Mouse (Mus musculus): Measurements from ENCODE around the gene Ifnl3.
"Not testable (repeated sequence)": the region's sequence is repeated elsewhere in the genome, so short reads cannot be mapped to it uniquely, and the experiment has no call there.

The Ifnl3 gene

GRCm38 (mm10) chr7:28522536-28522935, at the start of gene Ifnl3:
TSS of gene Ifnl3 (plus strand) at chr7:28522836.
- not testable (repeated sequence) for DNase-seq (ENCODE audit: low read depth, low spot score)

- DNase-seq (ENCODE audit: low read depth, low spot score): no peak
Observed at GRCm38 (mm10) chr7:28476191-28476590, 46.4 kb upstream of the Ifnl3 start.

- DNase-seq (ENCODE audit: low read depth, low spot score): no peak
Observed at GRCm38 (mm10) chr7:28477363-28477762, 45.3 kb upstream of the Ifnl3 start.

- no peak for DNase-seq (ENCODE audit: low read depth, low spot score)
Observed at GRCm38 (mm10) chr7:28478854-28479253, 43.8 kb upstream of the Ifnl3 start.

- DNase-seq (ENCODE audit: low read depth, low spot score): no peak
Observed at GRCm38 (mm10) chr7:28482854-28483253, 39.8 kb upstream of the Ifnl3 start.

GRCm38 (mm10) chr7:28484192-28484591, 38.4 kb upstream of the Ifnl3 start:
- no peak for DNase-seq (ENCODE audit: low read depth, low spot score)

GRCm38 (mm10) chr7:28488030-28488491, 34.6 kb upstream of the Ifnl3 start:
- no peak for DNase-seq (ENCODE audit: low read depth, low spot score)

GRCm38 (mm10) chr7:28490410-28490809, 32.2 kb upstream of the Ifnl3 start:
- DNase-seq (ENCODE audit: low read depth, low spot score): peak; percentile 74

- DNase-seq (ENCODE audit: low read depth, low spot score): no peak
Observed at GRCm38 (mm10) chr7:28490903-28491302, 31.7 kb upstream of the Ifnl3 start.

- DNase-seq (ENCODE audit: low read depth, low spot score): no peak
Observed at GRCm38 (mm10) chr7:28492310-28492709, 30.3 kb upstream of the Ifnl3 start.

GRCm38 (mm10) chr7:28495426-28495825, 27.2 kb upstream of the Ifnl3 start:
- DNase-seq (ENCODE audit: low read depth, low spot score): peak; percentile 74

- DNase-seq (ENCODE audit: low read depth, low spot score): no peak
Observed at GRCm38 (mm10) chr7:28505585-28505984, 17.1 kb upstream of the Ifnl3 start.

GRCm38 (mm10) chr7:28509121-28509520, 13.5 kb upstream of the Ifnl3 start:
- DNase-seq (ENCODE audit: low read depth, low spot score): not testable (repeated sequence)

GRCm38 (mm10) chr7:28510405-28510974, 12.1 kb upstream of the Ifnl3 start, which contains the start of gene Ifnl2:
TSS of gene Ifnl2 (minus strand) at chr7:28510455.
- not testable (repeated sequence) for DNase-seq (ENCODE audit: low read depth, low spot score)

- no peak for DNase-seq (ENCODE audit: low read depth, low spot score)
Observed at GRCm38 (mm10) chr7:28511441-28511840, 11.2 kb upstream of the Ifnl3 start.

- DNase-seq (ENCODE audit: low read depth, low spot score): peak; percentile 63
Observed at GRCm38 (mm10) chr7:28527922-28528719, 5.5 kb downstream of the Ifnl3 start.

GRCm38 (mm10) chr7:28532005-28532404, 9.4 kb downstream of the Ifnl3 start:
- no peak for DNase-seq (ENCODE audit: low read depth, low spot score)

- DNase-seq (ENCODE audit: low read depth, low spot score): not testable (repeated sequence)
Observed at GRCm38 (mm10) chr7:28538886-28539285, 16.2 kb downstream of the Ifnl3 start.

GRCm38 (mm10) chr7:28540526-28540925, 17.9 kb downstream of the Ifnl3 start, which contains the start of gene Sycn:
TSS of gene Sycn (plus strand) at chr7:28540885.
- DNase-seq (ENCODE audit: low read depth, low spot score): no peak

GRCm38 (mm10) chr7:28544051-28544601, 21.5 kb downstream of the Ifnl3 start:
- DNase-seq (ENCODE audit: low read depth, low spot score): no peak

- DNase-seq (ENCODE audit: low read depth, low spot score): no peak
Observed at GRCm38 (mm10) chr7:28545048-28545890, 22.6 kb downstream of the Ifnl3 start.

- DNase-seq (ENCODE audit: low read depth, low spot score): no peak
Observed at GRCm38 (mm10) chr7:28545891-28546210, 23.2 kb downstream of the Ifnl3 start.
